In the genomic region with DNA sequence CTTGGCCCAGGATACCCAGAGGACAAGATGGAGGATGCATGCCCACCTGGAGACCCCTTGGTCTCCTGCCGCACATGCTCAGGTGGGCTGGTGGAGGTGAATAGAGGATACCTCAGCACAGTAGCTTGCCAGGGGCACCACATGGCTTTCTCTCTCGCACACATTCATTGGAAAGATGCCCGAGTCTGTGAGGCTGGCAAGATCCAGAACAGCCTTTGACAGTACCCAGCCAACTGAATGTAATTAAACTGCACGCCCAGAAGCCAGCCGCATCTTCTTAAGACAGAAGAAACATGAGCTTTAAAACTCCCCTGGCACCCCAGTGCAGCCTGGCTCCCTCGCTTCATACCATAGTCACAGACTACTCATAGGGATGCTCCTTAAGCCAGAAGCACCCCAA, we compare ENCODE assay signal across 21 mouse cellular contexts.
DNase-seq lines count a peak whose midpoint lies in the region; ATAC-seq and TF ChIP-seq lines count a peak whose summit lies in the region.
"Had no signal": no experiment of that assay in that cellular context is flagged by ENCODE, and none has a peak within 500 bp of the region (broad histone marks: within the 10 kb centered on the region; RNA-seq: fewer than 3 reads in every experiment).

No protein-coding gene starts in this region.

- ATAC-seq in cerebellum, adult (ENCODE audit: insufficient number of reproducible peaks, low FRiP score, low TSS enrichment) = no peak
- ATAC-seq: inflammation-experienced regulatory T-cells, adult 6 months had no signal

- H3K27ac ChIP-seq in layer of hippocampus, adult 2 months = no peak overlapping the region
- H3K27ac ChIP-seq: embryonic facial prominence, embryonic 12.5 days; limb, embryonic 12.5 days; liver, embryonic 15.5 days; midbrain, embryonic 10.5 days; stomach, embryonic 15.5 days had no signal

- no peak overlapping the region for H3K4me3 ChIP-seq in layer of hippocampus, adult 2 months
- H3K4me3 ChIP-seq: embryonic facial prominence, embryonic 12.5 days; limb, embryonic 12.5 days; liver, embryonic 15.5 days; midbrain, embryonic 10.5 days; stomach, embryonic 15.5 days had no signal

- TF ChIP-seq CTCF in layer of hippocampus, adult 2 months (conservative IDR thresholded peaks at IDR 0.05) = no peak

- intact Hi-C loops in left cerebral cortex, postnatal 4 days (cut with DNase I) = no loop called here

- peak; percentile 28 for DNase-seq in cerebellum, postnatal 36 days
- peak; percentile 39 to 40 for DNase-seq in layer of hippocampus, adult 2 months (ENCODE audit: low spot score in 2 of 2)
- no peak for DNase-seq in layer of hippocampus, postnatal 25 days (ENCODE audit: extremely low spot score in 1 of 2, low spot score in 1 of 2)
- peak; percentile 31 for DNase-seq in right cerebral cortex, postnatal 14 days
- DNase-seq in right cerebral cortex, postnatal 25 days = no peak
- DNase-seq in left cerebral cortex, postnatal 4 days = peak; percentile 77
- DNase-seq in lung, postnatal 10 days = no peak
- DNase-seq: B cell, adult 2 months; gastrocnemius, postnatal 10 days; heart, postnatal 14 days; kidney, adult 9 months; kidney, postnatal 4 days; lung, postnatal 14 days; spleen, adult 18-20 months had no signal

Comparison
In these comparisons a context has a peak if more than half of its experiments do, and no peak if none do; other contexts are left out.
1. DNase-seq: peak in cerebellum, postnatal 36 days (2 of 2), layer of hippocampus, adult 2 months (2 of 2), right cerebral cortex, postnatal 14 days (single experiment) and left cerebral cortex, postnatal 4 days (single experiment); none in layer of hippocampus, postnatal 25 days (0 of 2), right cerebral cortex, postnatal 25 days (single experiment) and lung, postnatal 10 days (single experiment).